Mouse (Mus musculus) liver, embryonic 13.5 days (tissue): ENCODE measurements at regions not wholly inside any gene's neighbourhood (a gene's known extent, or its start where the extent isn't known, plus 50 kb on each side); places are given as distances from the start of the nearest gene placed in this dataset.

ENCODE experiments used
- ATAC-seq: fragments of 200-750 bp; cut with Nextera tagmentation; 2 replicates; pipeline ENCODE4 v1.8.0; 2017; ENCODE audit warnings: low read depth, mild to moderate bottlenecking, moderate number of reproducible peaks, moderate library complexity
- DNase-seq: peaks from one replicate; pipeline ENCODE4 v3.0.0; 2022
- H3K27ac ChIP-seq: fragments of 300-500 bp; sonication (generic); 2 replicates; pipeline ENCODE4 v1.5.1; 2015; ENCODE audit warnings: moderate library complexity, mild to moderate bottlenecking, inconsistent platforms
- H3K27me3 ChIP-seq: fragments of 300-500 bp; sonication (generic); 2 replicates; pipeline ENCODE4 v1.6.1; 2015; ENCODE audit warnings: mild to moderate bottlenecking, inconsistent platforms
- H3K36me3 ChIP-seq: fragments of 300-500 bp; sonication (generic); 2 replicates; pipeline ENCODE4 v1.6.1; 2015; ENCODE audit warnings: mild to moderate bottlenecking, inconsistent platforms
- H3K4me1 ChIP-seq: fragments of 300-500 bp; sonication (generic); replicated peaks from 2 replicates; pipeline ENCODE4 v1.6.1; 2015; ENCODE audit warnings: inconsistent platforms
- H3K4me2 ChIP-seq: fragments of 300-500 bp; sonication (generic); 2 replicates; pipeline ENCODE4 v1.6.1; 2015; ENCODE audit warnings: inconsistent platforms, mild to moderate bottlenecking, moderate library complexity
- H3K4me3 ChIP-seq: fragments of 300-500 bp; sonication (generic); replicated peaks from 2 replicates; pipeline ENCODE4 v1.5.1; 2015; ENCODE audit warnings: mild to moderate bottlenecking, inconsistent platforms
- H3K9ac ChIP-seq: fragments of 300-500 bp; sonication (generic); 2 replicates; pipeline ENCODE4 v1.6.1; 2015; ENCODE audit warnings: mild to moderate bottlenecking, inconsistent platforms
- H3K9me3 ChIP-seq: fragments of 300-500 bp; sonication (generic); replicated peaks from 2 replicates; pipeline ENCODE4 v1.6.1; 2016; ENCODE audit warnings: inconsistent platforms
- WGBS: fragments of 180-500 bp; shearing (Covaris S2); methylation state at CpG from one replicate; pipeline ENCODE4 v1.1.7; 2015; ENCODE audit not compliant: insufficient replicate concordance; 5-methylcytosine and 5-hydroxymethylcytosine counted together

DNA sequence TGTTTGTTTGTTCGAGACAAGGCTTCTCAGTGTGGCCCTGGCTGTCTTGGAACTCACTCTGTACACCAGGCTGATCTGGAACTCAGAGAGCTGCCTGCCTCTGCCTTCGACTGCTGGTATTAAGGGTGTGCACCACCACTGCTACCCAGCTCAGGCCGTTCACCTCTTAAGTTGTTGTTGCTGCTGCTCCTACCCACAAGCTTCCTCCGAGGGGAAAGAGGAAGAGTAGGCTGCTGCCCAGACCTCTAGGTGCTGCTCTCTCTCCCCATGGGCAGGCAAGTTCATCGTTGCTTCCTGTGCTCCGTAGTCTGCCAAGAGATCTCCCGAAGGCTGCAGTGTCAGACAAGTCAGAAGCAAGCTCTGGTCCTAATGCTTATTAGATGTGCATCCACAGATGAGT lies 64.2 kb upstream of the Plet1 start:
- H3K4me1 ChIP-seq, result 0 out of 2 replicates have a peak, but pooled peaks cover 6% of the 10 kb centered on the region
- WGBS, result 21% methylated on average over 7 of the region's 7 CpGs
- no peak overlapping the region for H3K4me2 ChIP-seq
- no peak overlapping the region for H3K9ac ChIP-seq
- H3K27ac ChIP-seq, result no peak overlapping the region
- no peaks in the 10 kb centered on the region for H3K36me3 ChIP-seq
- H3K9me3 ChIP-seq, result no peaks in the 10 kb centered on the region
- H3K4me3 ChIP-seq, result no peak overlapping the region
- DNase-seq (no peak), ATAC-seq (no peak)
- 0 out of 2 replicates have a peak, but pooled peaks cover 3% of the 10 kb centered on the region for H3K27me3 ChIP-seq

DNA sequence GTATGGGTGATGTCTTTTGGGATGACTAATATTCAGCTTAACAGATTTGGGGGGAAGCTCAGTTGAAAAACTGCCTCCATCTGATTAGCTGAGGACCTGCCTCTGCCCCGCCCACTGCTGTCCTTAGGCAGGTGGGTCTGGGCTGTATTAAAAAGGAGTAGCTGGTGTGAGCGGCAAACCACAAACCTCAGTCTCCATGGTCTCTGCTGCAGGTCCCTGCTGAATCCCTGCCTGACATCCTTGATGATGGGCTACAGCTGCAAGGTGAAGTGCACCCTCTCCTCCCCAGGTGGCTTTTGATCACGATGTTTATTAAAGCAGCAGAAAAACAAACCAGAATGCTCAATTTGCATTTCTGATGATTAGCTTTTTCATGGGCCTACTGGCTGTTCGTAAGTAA lies 60.8 kb upstream of the Plet1 start:
- Histone ChIP-seq H3K4me1 (no peaks in the 10 kb centered on the region), H3K36me3 (no peaks in the 10 kb centered on the region), H3K4me2 (no peak overlapping the region), H3K4me3 (no peak overlapping the region), H3K27me3 (0 out of 2 replicates have a peak, but pooled peaks cover 3% of the 10 kb centered on the region), H3K9ac (no peak overlapping the region), H3K27ac (no peak overlapping the region), H3K9me3 (no peaks in the 10 kb centered on the region)
- 66% methylated on average over 4 of the region's 4 CpGs for WGBS
- DNase-seq (no peak), ATAC-seq (no peak)

DNA sequence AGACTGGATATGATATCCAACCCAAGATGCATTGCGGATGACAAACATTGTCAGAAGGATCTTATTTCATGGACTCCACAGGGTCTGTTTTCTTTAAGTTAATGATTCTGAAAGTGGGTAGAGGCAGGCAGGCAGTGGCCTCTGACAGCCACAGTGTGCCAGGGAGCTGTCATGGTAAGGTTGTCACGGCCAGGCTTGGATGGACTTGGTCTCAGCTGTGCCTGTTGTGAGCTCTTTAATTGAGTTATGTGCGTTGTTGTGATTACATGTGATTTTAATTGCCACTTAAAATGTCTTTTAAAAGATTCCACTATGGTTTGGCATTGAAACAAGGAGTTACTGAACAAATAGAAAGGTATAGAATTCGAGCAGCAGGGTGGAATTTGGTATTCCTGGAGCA lies 60.3 kb upstream of the Plet1 start:
- H3K9me3 ChIP-seq, result no peaks in the 10 kb centered on the region
- DNase-seq, result no peak
- 61% methylated on average over 4 of the region's 4 CpGs for WGBS

DNA sequence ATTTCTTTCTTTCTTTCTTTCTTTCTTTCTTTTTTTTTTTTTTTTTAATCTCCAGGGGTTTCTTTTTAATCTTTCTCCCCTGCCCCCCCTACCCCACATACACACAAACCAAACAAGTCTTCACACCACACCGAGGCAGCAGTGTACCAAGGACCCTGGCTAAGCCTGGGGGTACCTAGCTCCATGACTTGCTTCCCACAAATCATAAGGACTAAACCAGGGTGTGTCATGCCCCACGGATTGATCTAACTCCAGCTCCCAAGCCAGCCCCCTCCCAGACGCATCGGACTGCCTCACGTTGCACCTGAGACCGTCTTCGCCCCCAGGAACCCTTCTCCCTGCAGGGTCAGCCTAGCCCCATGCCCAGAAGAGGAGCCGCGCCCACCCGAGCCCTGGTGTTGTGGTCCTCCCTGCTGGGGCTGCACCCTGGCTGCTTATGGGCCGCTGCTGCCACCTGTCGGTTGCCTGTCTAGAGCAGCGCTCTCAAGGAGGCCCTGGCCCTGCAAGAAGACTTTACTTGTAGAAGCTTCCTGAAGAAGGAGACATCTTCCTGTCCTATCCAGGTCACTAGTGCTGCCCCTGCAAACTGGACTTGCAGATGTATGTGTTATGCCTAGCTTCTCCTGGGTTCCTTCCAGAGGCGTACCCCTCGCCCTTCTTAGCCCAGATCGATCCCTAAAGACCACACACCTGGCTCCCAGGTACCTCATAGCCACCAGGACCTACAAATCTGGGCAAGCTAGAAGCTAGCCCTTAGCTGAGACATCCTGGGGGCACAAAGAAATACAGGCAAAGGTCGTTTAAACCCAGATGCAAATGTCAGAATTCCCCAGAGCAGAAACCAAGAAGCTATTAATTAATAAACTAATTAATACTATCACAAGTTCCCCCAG lies 56.2 kb upstream of the Plet1 start:
- H3K4me3 ChIP-seq, result no peak overlapping the region
- ATAC-seq (0 out of 2 replicates have a peak, but pooled peaks have one; percentile 59), DNase-seq (peak; percentile 31)
- H3K4me2 ChIP-seq, result 0 out of 2 replicates have a peak overlapping the region, but pooled peaks have one; percentile 24
- H3K36me3 ChIP-seq, result no peaks in the 10 kb centered on the region
- H3K27me3 ChIP-seq, result no peaks in the 10 kb centered on the region
- no peak overlapping the region for H3K27ac ChIP-seq
- no peak overlapping the region for H3K9ac ChIP-seq
- no peaks in the 10 kb centered on the region for H3K9me3 ChIP-seq
- 16% methylated on average over 17 of the region's 17 CpGs for WGBS
- H3K4me1 ChIP-seq, result no peaks in the 10 kb centered on the region

More for the DNA sequence above, 60.3 kb upstream of the Plet1 start:
- Histone ChIP-seq H3K4me3 (no peak overlapping the region), H3K27me3 (0 out of 2 replicates have a peak, but pooled peaks cover 3% of the 10 kb centered on the region), H3K4me2 (no peak overlapping the region), H3K9ac (no peak overlapping the region), H3K36me3 (no peaks in the 10 kb centered on the region), H3K27ac (no peak overlapping the region), H3K4me1 (no peaks in the 10 kb centered on the region)
- ATAC-seq, result no peak

DNA sequence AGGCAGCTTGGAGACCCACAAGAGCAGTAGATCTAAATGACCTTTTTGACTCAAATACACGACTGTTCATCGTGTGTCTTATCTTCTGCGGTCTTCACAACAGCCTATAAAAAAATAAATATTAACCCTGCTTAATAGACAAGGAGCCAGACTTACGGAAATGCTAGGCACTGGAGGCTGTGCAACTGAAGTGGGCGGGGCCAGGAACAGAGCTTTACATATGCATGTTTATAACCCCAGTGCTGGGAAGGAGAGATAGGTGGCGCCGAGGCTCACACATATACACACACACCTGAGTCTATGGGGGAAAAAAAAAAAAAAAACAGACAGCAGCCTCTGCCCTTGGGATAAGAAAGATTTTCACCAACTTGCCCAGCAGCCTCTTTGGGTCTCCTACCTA lies 55.6 kb upstream of the Plet1 start:
- H3K4me1 ChIP-seq, result no peaks in the 10 kb centered on the region
- H3K9ac ChIP-seq, result no peak overlapping the region
- H3K36me3 ChIP-seq, result no peaks in the 10 kb centered on the region
- no peak overlapping the region for H3K27ac ChIP-seq
- no peak overlapping the region for H3K4me3 ChIP-seq
- no peak for ATAC-seq
- H3K27me3 ChIP-seq, result no peaks in the 10 kb centered on the region
- no peaks in the 10 kb centered on the region for H3K9me3 ChIP-seq
- 46% methylated on average over 7 of the region's 7 CpGs for WGBS
- DNase-seq, result no peak
- H3K4me2 ChIP-seq, result no peak overlapping the region

DNA sequence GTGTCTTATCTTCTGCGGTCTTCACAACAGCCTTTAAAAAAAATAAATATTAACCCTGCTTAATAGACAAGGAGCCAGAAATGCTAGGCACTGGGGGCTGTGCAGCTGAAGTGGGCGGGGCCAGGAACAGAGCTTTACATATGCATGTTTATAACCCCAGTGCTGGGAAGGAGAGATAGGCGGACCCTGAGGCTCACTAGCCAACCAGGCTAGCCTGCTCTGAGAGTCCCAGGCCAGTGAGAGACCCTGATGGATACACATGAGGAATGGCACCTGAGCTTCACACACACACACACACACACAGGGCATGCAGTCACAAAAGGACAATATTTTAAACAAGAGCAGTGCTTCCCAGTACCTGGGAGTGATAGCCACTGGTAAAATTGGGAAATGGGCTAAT lies 54.1 kb upstream of the Plet1 start:
- WGBS, result 57% methylated on average over 3 of the region's 3 CpGs
- Histone ChIP-seq H3K4me1 (no peaks in the 10 kb centered on the region), H3K27me3 (no peaks in the 10 kb centered on the region), H3K36me3 (no peaks in the 10 kb centered on the region), H3K9ac (no peak overlapping the region), H3K9me3 (no peaks in the 10 kb centered on the region), H3K27ac (no peak overlapping the region), H3K4me2 (no peak overlapping the region), H3K4me3 (no peak overlapping the region)
- DNase-seq, result no peak
- ATAC-seq, result no peak

DNA sequence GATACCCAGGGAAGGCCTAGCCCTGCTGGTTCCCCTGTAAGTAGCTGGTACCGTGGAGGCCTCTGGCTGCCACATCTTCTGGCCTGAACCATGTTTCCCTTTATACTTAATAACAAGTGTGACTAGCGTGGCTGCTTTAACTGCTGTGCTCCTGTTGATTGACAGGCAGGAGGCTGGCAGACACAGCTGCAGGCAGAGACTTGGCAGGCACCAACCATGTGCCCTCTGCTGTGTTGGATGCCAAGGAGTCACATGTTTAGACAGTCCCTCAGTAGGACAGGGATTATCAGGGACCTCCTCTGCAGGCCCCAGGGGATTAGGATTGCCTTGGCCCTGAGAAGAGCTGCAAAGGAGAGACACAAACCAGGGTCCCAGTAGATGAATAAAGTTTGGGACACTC lies 53.6 kb upstream of the Plet1 start:
- Histone ChIP-seq H3K4me1 (no peaks in the 10 kb centered on the region), H3K9me3 (no peaks in the 10 kb centered on the region), H3K27ac (no peak overlapping the region), H3K4me2 (no peak overlapping the region), H3K27me3 (no peaks in the 10 kb centered on the region), H3K4me3 (no peak overlapping the region), H3K9ac (no peak overlapping the region), H3K36me3 (no peaks in the 10 kb centered on the region)
- ATAC-seq (no peak), DNase-seq (no peak)
- 54% methylated on average over 2 of the region's 2 CpGs for WGBS

DNA sequence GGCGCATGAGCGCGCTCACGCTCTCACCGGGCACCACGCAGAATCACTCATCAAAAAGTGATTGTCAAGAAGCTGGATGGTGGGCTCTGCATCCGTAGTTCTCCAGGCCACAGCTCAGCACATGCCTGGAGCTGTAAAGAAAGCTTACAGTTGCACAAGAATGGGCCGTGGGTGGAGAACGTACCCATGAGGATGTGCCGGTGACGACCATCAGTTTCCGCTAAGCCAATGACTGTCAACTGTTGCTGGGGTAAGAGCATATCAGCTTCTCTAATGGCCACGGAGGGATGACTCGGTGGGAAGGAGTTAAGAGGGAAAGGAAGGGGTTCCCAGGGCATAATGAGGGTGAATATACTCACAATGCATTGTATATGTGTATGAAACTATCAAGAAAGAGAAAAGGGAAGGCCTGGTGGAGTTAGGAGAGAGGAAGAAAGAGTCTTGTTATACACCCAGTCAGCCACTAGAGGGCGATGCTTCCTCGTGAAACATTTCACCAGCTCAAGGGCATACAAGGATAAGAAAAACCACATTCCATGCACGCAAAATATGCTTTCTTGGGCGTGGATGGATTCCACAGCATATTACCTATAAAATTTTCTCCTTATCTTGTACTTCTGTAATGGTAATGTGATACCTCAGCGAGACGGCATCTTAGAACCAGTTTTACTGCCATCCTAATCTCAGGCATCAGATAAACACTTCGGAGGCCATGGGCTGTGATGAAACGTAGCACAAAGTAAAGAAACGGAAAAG lies 50.4 kb upstream of the Plet1 start:
- 51% methylated on average over 23 of the region's 23 CpGs for WGBS
- no peak overlapping the region for H3K4me2 ChIP-seq
- H3K4me1 ChIP-seq, result peaks cover 5% of the 10 kb centered on the region
- no peak overlapping the region for H3K27ac ChIP-seq
- DNase-seq, result peak; percentile 20
- no peak for ATAC-seq
- H3K4me3 ChIP-seq, result no peak overlapping the region
- no peaks in the 10 kb centered on the region for H3K36me3 ChIP-seq
- no peaks in the 10 kb centered on the region for H3K27me3 ChIP-seq
- H3K9me3 ChIP-seq, result no peaks in the 10 kb centered on the region
- no peak overlapping the region for H3K9ac ChIP-seq
